Mouse (Mus musculus) lung, embryonic 16.5 days (tissue): ENCODE results near the gene Cfap97d1. TPM values are rescaled to one million over a fixed set of nuclear protein-coding genes. Genes with fewer than 3 reads are reported as not detected.

Source experiments
- ATAC-seq: fragments of 200-750 bp; cut with Nextera tagmentation; 2 replicates; pipeline ENCODE4 v1.8.0; 2017; ENCODE audit warnings: low read depth, mild to moderate bottlenecking, moderate library complexity
- H3K27ac ChIP-seq: fragments of 300-500 bp; sonication (generic); 2 replicates; pipeline ENCODE4 v1.5.1; 2014; ENCODE audit warnings: mild to moderate bottlenecking, control low read depth, low read length
- H3K27me3 ChIP-seq: fragments of 300-500 bp; sonication (generic); 2 replicates; pipeline ENCODE4 v1.6.1; 2014; ENCODE audit warnings: low read depth, low read length, mixed read lengths; ENCODE audit not compliant: control insufficient read depth, insufficient read depth
- H3K36me3 ChIP-seq: fragments of 300-500 bp; sonication (generic); 2 replicates; pipeline ENCODE4 v1.6.1; 2014; ENCODE audit warnings: low read length; ENCODE audit not compliant: control insufficient read depth, insufficient read depth
- H3K4me1 ChIP-seq: fragments of 300-500 bp; sonication (generic); replicated peaks from 2 replicates; pipeline ENCODE4 v1.6.1; 2014; ENCODE audit warnings: low read length, mixed read lengths; ENCODE audit not compliant: control insufficient read depth, insufficient read depth
- H3K4me2 ChIP-seq: fragments of 300-500 bp; sonication (generic); 2 replicates; pipeline ENCODE4 v1.6.1; 2014; ENCODE audit warnings: low read depth, low read length, control low read depth
- H3K4me3 ChIP-seq: fragments of 300-500 bp; sonication (generic); 2 replicates; pipeline ENCODE4 v1.5.1; 2014; ENCODE audit warnings: mild to moderate bottlenecking, low read length, control low read depth
- H3K9ac ChIP-seq: fragments of 300-500 bp; sonication (generic); 2 replicates; pipeline ENCODE4 v1.6.1; 2014; ENCODE audit warnings: low read length, control low read depth
- H3K9me3 ChIP-seq: fragments of 300-500 bp; sonication (generic); 2 replicates; pipeline ENCODE4 v1.6.1; 2016; ENCODE audit warnings: low read length; ENCODE audit not compliant: control insufficient read depth
- WGBS: fragments of 180-500 bp; shearing (Covaris S2); extraction: QIAGEN DNeasy Blood & Tissue Kit; methylation state at CpG from one replicate; pipeline ENCODE4 v1.1.7; 2014; 5-methylcytosine and 5-hydroxymethylcytosine counted together
- polyA plus RNA-seq: library from polyadenylated mRNA; unstranded; fragments of >200 nt; fragmentation: Nextera tagmentation; extraction: Ambion mirVana; gene quantifications from 2 replicates; pipeline ENCODE4 v1.2.1, GENCODE M21; 2015

Gene Cfap97d1
- polyA plus RNA-seq: not detected in 2 replicates

DNA sequence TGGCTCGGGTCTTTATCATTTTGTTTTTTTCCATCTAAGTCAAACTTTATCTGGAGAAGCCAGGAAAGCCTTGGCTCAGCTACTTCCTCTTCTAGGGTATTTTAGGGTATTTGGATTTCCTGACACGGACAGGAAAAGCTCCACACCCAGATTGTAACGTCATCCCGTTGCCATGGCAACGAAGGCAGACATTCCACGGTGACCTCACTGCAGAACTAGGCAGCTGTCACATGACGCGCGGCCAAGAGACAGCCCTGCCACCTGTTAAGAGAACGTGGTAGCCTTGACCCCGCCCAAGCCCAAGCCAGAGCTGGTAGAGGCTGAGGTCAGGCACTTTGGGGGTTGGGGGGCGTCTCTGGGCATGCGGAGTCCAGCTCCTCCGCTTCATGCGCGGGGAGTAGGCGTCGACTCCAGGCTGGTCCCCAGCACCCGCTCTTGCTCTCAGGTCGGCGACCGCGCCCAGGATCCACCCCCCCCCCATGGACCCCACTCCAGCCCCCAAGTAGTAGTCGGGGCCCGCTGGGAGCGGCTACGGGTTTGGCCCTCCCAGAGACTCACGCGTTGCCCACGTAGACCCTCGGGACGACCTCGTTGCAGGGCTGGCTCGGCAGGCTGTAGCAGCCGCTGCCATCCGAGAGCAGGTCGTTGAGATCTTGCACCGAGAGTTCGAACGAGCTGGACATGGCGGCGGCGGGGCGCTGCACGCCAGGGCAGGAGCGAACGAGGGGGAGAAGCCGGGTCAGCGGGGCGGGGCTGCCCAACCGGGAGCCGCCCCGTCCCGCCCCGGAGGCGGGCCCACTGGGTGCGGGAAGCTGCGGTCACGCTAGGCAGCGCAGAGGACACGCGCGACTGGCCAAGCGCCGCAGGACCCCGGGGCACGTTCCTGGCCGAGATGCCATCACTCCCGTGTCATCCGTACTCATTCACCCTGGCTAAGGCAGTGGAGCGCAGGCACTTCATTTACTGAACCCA is at the start of gene Cfap97d1:
Gene Cfap97d1, plus strand, starts transcription at position 226 of the 972 bp plus-strand sequence.
- under 1% methylated on average over 70 of the region's 71 CpGs for WGBS

DNA sequence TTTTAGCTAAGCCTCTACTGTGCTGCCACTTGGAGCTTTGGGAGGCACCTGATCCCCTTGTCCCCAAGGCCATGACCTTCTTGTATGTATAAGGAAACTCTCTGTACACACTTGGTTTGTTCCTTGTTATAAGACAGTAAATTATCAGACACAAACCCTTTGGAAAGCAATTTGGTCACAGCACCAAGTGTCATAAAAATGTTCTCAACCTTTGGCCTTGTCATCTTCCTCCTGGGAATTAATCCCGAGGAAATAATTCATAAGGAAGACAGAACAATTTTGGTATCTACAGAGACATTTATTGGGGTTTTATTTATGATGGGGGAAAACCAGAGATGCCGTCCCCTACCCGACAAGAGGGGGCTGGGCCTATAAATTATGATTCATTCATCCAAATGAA is 48.3 kb upstream of the Cfap97d1 start:
- Histone ChIP-seq H3K36me3 (no peaks in the 10 kb centered on the region), H3K4me1 (peaks cover 4% of the 10 kb centered on the region; the same call in 1 of the 2 replicates), H3K4me3 (no peak overlapping the region), H3K4me2 (no peak overlapping the region), H3K9ac (no peak overlapping the region), H3K27ac (no peak overlapping the region), H3K27me3 (peaks cover 9% of the 10 kb centered on the region; the same call in 1 of the 2 replicates), H3K9me3 (no peaks in the 10 kb centered on the region)
- WGBS: 70% methylated on average over 3 of the region's 3 CpGs
- ATAC-seq: no peak

More for the DNA sequence above, at the start of gene Cfap97d1:
- H3K9me3 ChIP-seq: no peaks in the 10 kb centered on the region
- peak within 1 kb of the TSS; percentile 86 for H3K9ac ChIP-seq
- H3K4me2 ChIP-seq: peak within 1 kb of the TSS; percentile 100
- H3K4me1 ChIP-seq: peaks cover 26% of the 10 kb centered on the region
- peak within 1 kb of the TSS; percentile 72 for H3K4me3 ChIP-seq
- peak within 1 kb of the TSS; percentile 88 for H3K27ac ChIP-seq
- 0 out of 2 replicates have a peak, but pooled peaks cover 2% of the 10 kb centered on the region for H3K36me3 ChIP-seq
- peak; percentile 83 for ATAC-seq
- no peaks in the 10 kb centered on the region; the same call in 1 of the 2 replicates for H3K27me3 ChIP-seq

DNA sequence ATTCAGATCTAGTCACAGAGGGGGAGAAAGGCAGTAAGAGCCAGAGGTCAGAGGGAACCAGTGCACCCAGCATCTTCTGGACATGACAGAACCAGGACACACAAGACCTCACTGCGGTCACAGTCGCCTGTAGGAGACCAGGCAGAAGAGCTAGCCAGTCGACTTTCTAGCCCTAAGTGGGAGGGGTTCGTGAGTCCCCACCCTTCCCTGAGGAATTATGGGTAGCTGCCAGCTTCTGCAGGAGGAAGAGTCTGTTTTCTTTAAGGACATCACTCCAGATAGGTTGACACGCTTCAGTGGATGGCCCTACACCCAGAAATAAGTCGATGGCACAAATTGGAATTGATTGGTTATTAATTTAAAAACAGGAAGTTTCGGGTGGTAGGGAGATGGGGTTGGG is 47.7 kb upstream of the Cfap97d1 start:
- Histone ChIP-seq H3K4me2 (no peak overlapping the region), H3K4me3 (no peak overlapping the region), H3K9ac (no peak overlapping the region), H3K9me3 (no peaks in the 10 kb centered on the region), H3K4me1 (peaks cover 4% of the 10 kb centered on the region; the same call in 1 of the 2 replicates), H3K27ac (no peak overlapping the region), H3K36me3 (no peaks in the 10 kb centered on the region), H3K27me3 (peaks cover 9% of the 10 kb centered on the region; the same call in 1 of the 2 replicates)
- WGBS: 38% methylated on average over 7 of the region's 7 CpGs
- no peak for ATAC-seq

DNA sequence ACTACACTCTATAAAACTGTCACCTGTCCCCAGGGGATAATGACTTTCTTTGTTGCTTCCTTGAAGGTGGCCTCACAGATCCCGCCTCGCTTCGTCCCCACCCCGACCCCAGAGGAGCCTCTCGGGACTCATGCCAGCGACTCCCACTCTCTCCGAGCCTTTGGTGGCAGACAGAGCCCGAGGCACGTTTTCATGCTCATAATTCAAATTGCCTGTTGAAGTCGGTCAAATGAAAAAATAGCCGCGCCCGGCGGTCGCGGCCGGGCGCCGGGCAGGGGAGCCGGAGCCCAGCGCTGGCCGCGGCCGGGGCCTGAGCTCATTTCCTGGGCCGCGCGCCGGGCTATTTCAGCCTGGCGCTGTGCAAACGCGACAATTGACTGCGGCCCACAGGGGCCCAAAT is 47.0 kb upstream of the Cfap97d1 start:
- peak overlapping the region; percentile 92 for H3K4me2 ChIP-seq
- H3K27me3 ChIP-seq: peaks cover 9% of the 10 kb centered on the region; the same call in 1 of the 2 replicates
- H3K36me3 ChIP-seq: no peaks in the 10 kb centered on the region
- peak overlapping the region; percentile 49 for H3K4me3 ChIP-seq
- H3K9ac ChIP-seq: peak overlapping the region; percentile 68
- no peaks in the 10 kb centered on the region for H3K9me3 ChIP-seq
- under 1% methylated on average over 32 of the region's 32 CpGs for WGBS
- ATAC-seq: peak; percentile 65; the same call in 1 of the 2 replicates
- peaks cover 4% of the 10 kb centered on the region; the same call in 1 of the 2 replicates for H3K4me1 ChIP-seq
- no peak overlapping the region for H3K27ac ChIP-seq

DNA sequence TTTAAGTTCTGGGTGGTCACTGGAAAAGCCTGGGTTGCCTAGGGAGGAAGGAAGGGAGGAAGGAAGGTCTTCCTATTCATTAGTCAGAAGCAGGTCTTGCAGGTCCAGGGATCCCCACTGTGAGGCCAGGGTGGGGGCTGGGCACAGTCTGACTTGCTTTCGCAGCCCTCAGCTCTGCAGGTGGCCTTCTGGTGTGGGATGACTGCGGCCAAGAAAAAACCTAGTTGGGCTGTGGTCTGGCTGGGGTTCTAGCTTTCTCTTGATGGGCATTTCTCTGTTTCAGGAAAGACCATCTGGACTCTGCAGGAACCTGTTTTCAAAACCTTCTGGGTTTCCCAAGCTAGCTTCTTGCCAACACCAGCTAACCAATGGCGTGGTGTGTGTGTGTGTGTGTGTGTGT is 41.0 kb upstream of the Cfap97d1 start:
- 20% methylated on average over 3 of the region's 3 CpGs for WGBS
- H3K4me1 ChIP-seq: 0 out of 2 replicates have a peak, but pooled peaks cover 3% of the 10 kb centered on the region
- no peaks in the 10 kb centered on the region for H3K36me3 ChIP-seq
- ATAC-seq: no peak
- H3K4me3 ChIP-seq: no peak overlapping the region
- H3K27me3 ChIP-seq: peaks cover 5% of the 10 kb centered on the region; the same call in 1 of the 2 replicates
- H3K9ac ChIP-seq: no peak overlapping the region
- H3K9me3 ChIP-seq: no peaks in the 10 kb centered on the region
- no peak overlapping the region for H3K4me2 ChIP-seq
- no peak overlapping the region for H3K27ac ChIP-seq

DNA sequence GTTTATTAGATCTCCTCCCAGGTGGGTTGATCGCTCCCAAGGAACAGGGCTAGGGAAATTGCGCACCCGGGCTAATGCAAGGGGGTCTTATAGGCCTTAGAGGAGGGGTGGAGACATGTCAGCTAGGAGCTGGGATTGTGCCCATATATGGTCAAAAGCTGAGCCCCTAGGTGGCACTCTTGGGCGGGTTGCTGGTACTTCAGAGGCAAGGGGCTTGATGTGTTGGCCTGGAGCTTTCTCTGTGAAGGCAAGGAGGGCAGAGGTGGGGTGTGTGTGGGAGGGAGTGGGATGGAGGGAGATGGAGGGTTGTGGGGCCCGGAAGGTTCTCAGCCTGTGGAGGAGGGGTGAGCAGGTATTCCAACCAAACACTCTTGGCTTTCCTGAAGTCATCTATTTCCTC is 37.6 kb upstream of the Cfap97d1 start:
- no peaks in the 10 kb centered on the region for H3K27me3 ChIP-seq
- no peaks in the 10 kb centered on the region for H3K36me3 ChIP-seq
- H3K4me3 ChIP-seq: no peak overlapping the region
- ATAC-seq: no peak
- H3K4me2 ChIP-seq: no peak overlapping the region
- no peaks in the 10 kb centered on the region for H3K9me3 ChIP-seq
- WGBS: 31% methylated on average over 5 of the region's 5 CpGs
- 0 out of 2 replicates have a peak, but pooled peaks cover 3% of the 10 kb centered on the region for H3K4me1 ChIP-seq
- no peak overlapping the region for H3K9ac ChIP-seq
- H3K27ac ChIP-seq: no peak overlapping the region

DNA sequence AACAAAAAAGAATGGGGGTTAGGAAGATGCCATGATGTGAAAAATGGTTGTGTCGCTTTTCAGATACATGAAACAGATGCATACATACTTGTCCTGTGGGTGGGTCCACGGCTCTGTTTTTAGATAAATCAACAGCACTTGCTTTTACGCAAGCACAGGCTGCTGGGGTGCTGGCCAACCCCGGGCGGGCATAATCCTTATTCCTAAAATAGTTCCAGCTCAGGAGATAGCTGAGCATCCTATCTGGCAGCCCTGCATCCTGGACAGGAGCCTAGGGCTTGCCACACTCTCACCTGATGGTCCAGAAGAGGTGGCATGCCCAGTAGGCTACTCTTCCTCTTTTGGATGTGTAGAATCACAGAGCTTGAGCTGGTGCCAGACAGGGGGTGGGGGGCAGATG is 34.1 kb upstream of the Cfap97d1 start:
- no peaks in the 10 kb centered on the region for H3K9me3 ChIP-seq
- no peak overlapping the region for H3K27ac ChIP-seq
- no peaks in the 10 kb centered on the region for H3K36me3 ChIP-seq
- no peak for ATAC-seq
- H3K9ac ChIP-seq: no peak overlapping the region
- H3K4me3 ChIP-seq: no peak overlapping the region
- 81% methylated on average over 5 of the region's 5 CpGs for WGBS
- no peaks in the 10 kb centered on the region for H3K27me3 ChIP-seq
- no peak overlapping the region for H3K4me2 ChIP-seq
- peaks cover 20% of the 10 kb centered on the region for H3K4me1 ChIP-seq

DNA sequence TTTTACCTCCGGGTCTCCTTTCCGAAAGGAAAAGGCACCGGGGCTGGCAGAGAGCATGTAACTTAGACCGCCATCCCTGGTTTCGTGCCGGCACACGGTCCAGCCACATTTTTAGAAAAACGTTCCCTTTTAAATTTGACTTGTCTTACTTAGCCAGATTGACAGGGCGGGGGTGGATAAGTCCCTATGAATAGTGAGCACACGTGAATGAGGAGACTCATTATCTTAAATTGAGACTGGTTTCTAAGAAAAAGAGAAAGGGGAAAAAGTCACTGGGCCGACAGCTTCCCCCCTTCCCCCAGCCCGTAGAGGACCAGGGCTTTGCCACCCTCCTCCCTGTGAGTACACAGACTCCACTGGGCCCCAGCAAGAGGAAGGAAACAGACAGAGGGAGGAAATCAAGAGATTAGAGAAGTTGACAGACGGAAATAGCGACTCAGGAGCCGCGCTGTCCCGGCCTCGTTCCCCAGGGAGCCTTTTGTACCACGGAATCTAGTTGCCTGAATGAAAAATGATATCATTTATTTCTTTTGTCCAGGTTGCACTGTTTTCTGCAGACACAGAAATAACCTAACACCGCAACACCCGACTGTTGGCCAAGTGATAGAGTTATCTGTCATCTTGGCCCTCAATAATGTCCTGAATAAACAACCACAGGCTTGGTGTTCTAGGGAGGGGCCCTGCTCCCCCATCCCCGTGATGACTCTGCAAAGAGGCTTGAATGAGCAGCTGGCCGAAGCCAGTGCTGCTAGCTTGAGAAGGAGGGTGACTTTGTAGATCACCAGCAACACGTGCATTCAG is 31.3 kb upstream of the Cfap97d1 start:
- peak overlapping the region; percentile 44; the same call in 1 of the 2 replicates for H3K9ac ChIP-seq
- no peaks in the 10 kb centered on the region for H3K36me3 ChIP-seq
- H3K4me2 ChIP-seq: peak overlapping the region; percentile 39
- peak; percentile 89 for ATAC-seq
- no peaks in the 10 kb centered on the region for H3K9me3 ChIP-seq
- H3K27me3 ChIP-seq: no peaks in the 10 kb centered on the region
- H3K4me1 ChIP-seq: peaks cover 17% of the 10 kb centered on the region
- peak overlapping the region; percentile 8; the same call in 1 of the 2 replicates for H3K4me3 ChIP-seq
- H3K27ac ChIP-seq: peak overlapping the region; percentile 67
- WGBS: 16% methylated on average over 24 of the region's 24 CpGs
